Mouse (Mus musculus): ENCODE measurements around the gene 6430628N08Rik. TPM values are rescaled to one million over a fixed set of nuclear protein-coding genes. Genes with fewer than 3 reads are reported as not detected.

6430628N08Rik gene
- total RNA-seq (2023) = not detected

GRCm38 (mm10) chr4:115890553-115890952 is at the start of gene 6430628N08Rik:
Gene 6430628N08Rik, plus strand, starts transcription at chr4:115890665.

GRCm38 (mm10) chr4:115884022-115884421 is 6.4 kb upstream of the 6430628N08Rik start, which contains the start of gene Kncn:
Gene Kncn, plus strand, starts transcription at chr4:115884400.

GRCm38 (mm10) chr4:115939295-115940102 is 49.0 kb downstream of the 6430628N08Rik start, which contains the start of gene Dmbx1:
Gene Dmbx1, minus strand, starts transcription at chr4:115939926.

Other genes with a start within 250 kb of the 6430628N08Rik start
- not detected for gene Cyp4b1, start 242.9 kb upstream of the 6430628N08Rik start, total RNA-seq (2023)
- 30.9 TPM for gene Efcab14, start 152.9 kb upstream of the 6430628N08Rik start, total RNA-seq (2023)
- gene Tex38, start 109.6 kb upstream of the 6430628N08Rik start, total RNA-seq (2023) = not detected
- 19.8 TPM for gene Atpaf1, start 105.9 kb upstream of the 6430628N08Rik start, total RNA-seq (2023)
- gene Mob3c, start 62.6 kb upstream of the 6430628N08Rik start, total RNA-seq (2023) = 16.7 TPM
- 53.3 TPM for gene Mknk1, start 51.5 kb upstream of the 6430628N08Rik start, total RNA-seq (2023)
- not detected for gene Kncn, start 6.3 kb upstream of the 6430628N08Rik start, total RNA-seq (2023)
- gene Dmbx1, start 49.3 kb downstream of the 6430628N08Rik start, total RNA-seq (2023) = not detected
- gene Faah, start 127.3 kb downstream of the 6430628N08Rik start, total RNA-seq (2023) = 103 TPM
- 48.9 TPM for gene Nsun4, start 163.2 kb downstream of the 6430628N08Rik start, total RNA-seq (2023)
- gene Uqcrh, start 184.4 kb downstream of the 6430628N08Rik start, total RNA-seq (2023) = 325 TPM
- 25.7 TPM for gene Lrrc41, start 184.6 kb downstream of the 6430628N08Rik start, total RNA-seq (2023)
- 0.49 TPM for gene Rad54l, start 233.0 kb downstream of the 6430628N08Rik start, total RNA-seq (2023)
- 29.7 TPM for gene Pomgnt1, start 233.2 kb downstream of the 6430628N08Rik start, total RNA-seq (2023)

Measured in CD8-positive naive resting alpha-beta T cell, adult 57 days (primary cell).